Mouse (Mus musculus) neural tube, embryonic 11.5 days (tissue): ENCODE measurements around the gene Rbm26. TPM values are rescaled to one million over a fixed set of nuclear protein-coding genes. Genes with fewer than 3 reads are reported as not detected.

Experiments used
- ATAC-seq: fragments of 200-750 bp; cut with Nextera tagmentation; 2 replicates; pipeline ENCODE4 v1.8.0; 2017; ENCODE audit warnings: moderate number of reproducible peaks, mild to moderate bottlenecking, moderate TSS enrichment, moderate library complexity; ENCODE audit not compliant: insufficient read depth, low FRiP score, low TSS enrichment
- DNase-seq: peaks from one replicate; pipeline ENCODE4 v3.0.0-alpha.2; 2015; ENCODE audit warnings: low spot score
- H3K27ac ChIP-seq: fragments of 300-500 bp; sonication (generic); 2 replicates; pipeline ENCODE4 v1.5.1; 2014; ENCODE audit warnings: low read depth, mild to moderate bottlenecking, low read length
- H3K27me3 ChIP-seq: fragments of 300-500 bp; sonication (generic); 2 replicates; pipeline ENCODE4 v1.6.1; 2014; ENCODE audit warnings: mild to moderate bottlenecking, low read length, mixed read lengths; ENCODE audit not compliant: control insufficient read depth, insufficient read depth
- H3K36me3 ChIP-seq: fragments of 300-500 bp; sonication (generic); 2 replicates; pipeline ENCODE4 v1.6.1; 2014; ENCODE audit warnings: mild to moderate bottlenecking, low read length, moderate library complexity, mixed read lengths; ENCODE audit not compliant: control insufficient read depth, insufficient read depth
- H3K4me1 ChIP-seq: fragments of 300-500 bp; sonication (generic); 2 replicates; pipeline ENCODE4 v1.6.1; 2014; ENCODE audit warnings: low read length, mixed read lengths; ENCODE audit not compliant: control insufficient read depth, insufficient read depth
- H3K4me2 ChIP-seq: fragments of 300-500 bp; sonication (generic); 2 replicates; pipeline ENCODE4 v1.6.1; 2014; ENCODE audit warnings: low read depth, mild to moderate bottlenecking, moderate library complexity
- H3K4me3 ChIP-seq: fragments of 300-500 bp; sonication (generic); 2 replicates; pipeline ENCODE4 v1.5.1; 2014; ENCODE audit warnings: low read depth, low read length
- H3K9ac ChIP-seq: fragments of 300-500 bp; sonication (generic); 2 replicates; pipeline ENCODE4 v1.6.1; 2014; ENCODE audit warnings: mild to moderate bottlenecking, low read length
- H3K9me3 ChIP-seq: fragments of 300-500 bp; sonication (generic); 2 replicates; pipeline ENCODE4 v1.6.1; 2016; ENCODE audit warnings: low read length; ENCODE audit not compliant: control insufficient read depth
- WGBS: fragments of 180-500 bp; shearing (Covaris S2); extraction: QIAGEN DNeasy Blood & Tissue Kit; methylation state at CpG from one replicate; pipeline ENCODE4 v1.1.7; 2014; 5-methylcytosine and 5-hydroxymethylcytosine counted together
- polyA plus RNA-seq: library from polyadenylated mRNA; unstranded; fragments of >200 nt; fragmentation: Nextera tagmentation; extraction: Ambion mirVana; gene quantifications from 2 replicates; pipeline ENCODE4 v1.2.1, GENCODE M21; 2014

Gene Rbm26
- polyA plus RNA-seq, 1 experiment from 2014 or later: 39.3 TPM

DNA sequence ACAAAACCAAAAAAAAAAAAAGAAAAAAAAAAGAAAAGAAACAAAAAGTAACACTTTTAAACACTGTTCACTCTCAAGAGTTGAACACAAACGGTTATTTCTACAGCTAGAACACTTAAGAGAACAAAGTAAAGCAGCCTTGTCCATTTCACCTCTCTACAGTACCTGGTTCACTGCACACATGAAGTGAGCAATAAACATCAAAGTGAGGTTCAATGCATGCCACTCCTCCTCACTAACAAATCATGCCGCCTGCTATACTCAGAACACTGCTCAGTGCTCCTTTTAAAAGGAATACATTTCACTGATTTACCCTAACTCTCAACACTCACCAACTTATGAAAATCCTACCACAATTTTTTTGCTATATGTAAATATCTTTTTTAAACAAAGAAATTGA lies 61.7 kb downstream of the Rbm26 start:
- no peaks in the 10 kb centered on the region for H3K9me3 ChIP-seq
- H3K9ac ChIP-seq: no peak overlapping the region
- ATAC-seq: no peak
- 70% methylated on average over 2 of the region's 2 CpGs for WGBS
- no peak overlapping the region for H3K27ac ChIP-seq
- H3K4me3 ChIP-seq: no peak overlapping the region
- no peak overlapping the region for H3K4me2 ChIP-seq
- no peaks in the 10 kb centered on the region; the same call in none of the 2 replicates for H3K36me3 ChIP-seq
- no peak for DNase-seq
- no peaks in the 10 kb centered on the region for H3K27me3 ChIP-seq
- no peaks in the 10 kb centered on the region for H3K4me1 ChIP-seq

GRCm38 (mm10) chr14:105106252-105106651 lies 70.9 kb downstream of the Rbm26 start:
- WGBS: 98% methylated on average over 2 of the region's 2 CpGs
- no peak for ATAC-seq

GRCm38 (mm10) chr14:105098861-105099260 lies 78.3 kb downstream of the Rbm26 start:
- H3K9me3 ChIP-seq: no peaks in the 10 kb centered on the region
- no peaks in the 10 kb centered on the region for H3K4me1 ChIP-seq
- no peak overlapping the region for H3K27ac ChIP-seq
- no peak overlapping the region for H3K4me2 ChIP-seq
- H3K27me3 ChIP-seq: no peaks in the 10 kb centered on the region
- no peak for ATAC-seq
- 77% methylated on average over 7 of the region's 7 CpGs for WGBS
- no peak overlapping the region for H3K4me3 ChIP-seq
- DNase-seq: no peak
- no peaks in the 10 kb centered on the region for H3K36me3 ChIP-seq
- no peak overlapping the region for H3K9ac ChIP-seq

More at GRCm38 (mm10) chr14:105106252-105106651, 70.9 kb downstream of the Rbm26 start:
- Histone ChIP-seq H3K9ac (no peak overlapping the region), H3K4me3 (no peak overlapping the region), H3K9me3 (no peaks in the 10 kb centered on the region), H3K27ac (no peak overlapping the region), H3K4me1 (no peaks in the 10 kb centered on the region), H3K36me3 (no peaks in the 10 kb centered on the region), H3K27me3 (no peaks in the 10 kb centered on the region), H3K4me2 (no peak overlapping the region)
- no peak for DNase-seq

- Histone ChIP-seq H3K27me3 (no peaks in the 10 kb centered on the region), H3K36me3 (no peaks in the 10 kb centered on the region), H3K4me1 (no peaks in the 10 kb centered on the region), H3K9me3 (no peaks in the 10 kb centered on the region), H3K27ac (no peak overlapping the region), H3K4me2 (no peak overlapping the region), H3K4me3 (no peak overlapping the region), H3K9ac (no peak overlapping the region)
- 59% methylated on average over 3 of the region's 3 CpGs for WGBS
- no peak for DNase-seq
- no peak for ATAC-seq
Observed at GRCm38 (mm10) chr14:105096221-105096620, 80.9 kb downstream of the Rbm26 start.

GRCm38 (mm10) chr14:105087001-105087400 lies 90.1 kb downstream of the Rbm26 start:
- DNase-seq (no peak), ATAC-seq (no peak)
- H3K9me3 ChIP-seq: no peaks in the 10 kb centered on the region
- H3K27ac ChIP-seq: no peak overlapping the region
- H3K9ac ChIP-seq: no peak overlapping the region
- no peak overlapping the region for H3K4me3 ChIP-seq
- WGBS: 87% methylated on average over 4 of the region's 4 CpGs
- no peaks in the 10 kb centered on the region for H3K4me1 ChIP-seq
- H3K36me3 ChIP-seq: no peaks in the 10 kb centered on the region
- H3K4me2 ChIP-seq: no peak overlapping the region
- H3K27me3 ChIP-seq: no peaks in the 10 kb centered on the region

GRCm38 (mm10) chr14:105085332-105085993 lies 91.7 kb downstream of the Rbm26 start:
- Histone ChIP-seq H3K4me2 (no peak overlapping the region), H3K27me3 (no peaks in the 10 kb centered on the region), H3K36me3 (no peaks in the 10 kb centered on the region), H3K9me3 (no peaks in the 10 kb centered on the region), H3K9ac (no peak overlapping the region), H3K4me1 (no peaks in the 10 kb centered on the region), H3K4me3 (no peak overlapping the region), H3K27ac (no peak overlapping the region)
- no peak for DNase-seq
- ATAC-seq: no peak
- 85% methylated on average over 7 of the region's 7 CpGs for WGBS

DNA sequence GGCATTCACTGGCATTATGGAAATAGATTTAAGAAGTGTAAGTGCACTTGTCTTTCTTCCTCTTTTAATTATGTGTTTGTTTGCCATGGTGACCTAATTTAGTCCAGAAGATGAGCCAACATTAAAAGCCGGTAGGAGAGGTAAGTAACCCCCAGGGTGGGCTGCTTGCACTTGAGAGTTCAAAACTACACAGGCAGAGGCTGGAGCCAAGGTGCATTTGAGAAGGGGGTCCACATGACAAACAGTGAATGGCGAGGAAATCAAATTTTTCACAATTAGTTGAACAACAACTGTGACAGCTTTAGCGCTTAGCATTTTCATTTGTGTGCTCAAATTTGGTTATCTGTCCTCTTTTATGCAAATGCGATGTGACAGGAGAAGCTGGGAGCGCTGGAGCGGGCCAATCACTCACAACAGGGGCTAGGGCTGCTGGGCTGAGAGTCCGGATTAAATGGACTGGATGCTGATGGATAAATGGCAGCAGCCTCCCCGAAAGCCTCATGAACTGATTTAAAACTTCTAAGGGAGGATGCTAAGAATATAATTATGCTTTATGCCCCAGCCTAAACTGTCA lies 92.3 kb downstream of the Rbm26 start:
- no peaks in the 10 kb centered on the region for H3K36me3 ChIP-seq
- H3K27me3 ChIP-seq: no peaks in the 10 kb centered on the region
- no peaks in the 10 kb centered on the region for H3K9me3 ChIP-seq
- no peaks in the 10 kb centered on the region for H3K4me1 ChIP-seq
- no peak for ATAC-seq
- 53% methylated on average over 8 of the region's 8 CpGs for WGBS
- DNase-seq: no peak
- H3K27ac ChIP-seq: no peak overlapping the region
- no peak overlapping the region for H3K4me3 ChIP-seq
- no peak overlapping the region for H3K4me2 ChIP-seq
- H3K9ac ChIP-seq: no peak overlapping the region

DNA sequence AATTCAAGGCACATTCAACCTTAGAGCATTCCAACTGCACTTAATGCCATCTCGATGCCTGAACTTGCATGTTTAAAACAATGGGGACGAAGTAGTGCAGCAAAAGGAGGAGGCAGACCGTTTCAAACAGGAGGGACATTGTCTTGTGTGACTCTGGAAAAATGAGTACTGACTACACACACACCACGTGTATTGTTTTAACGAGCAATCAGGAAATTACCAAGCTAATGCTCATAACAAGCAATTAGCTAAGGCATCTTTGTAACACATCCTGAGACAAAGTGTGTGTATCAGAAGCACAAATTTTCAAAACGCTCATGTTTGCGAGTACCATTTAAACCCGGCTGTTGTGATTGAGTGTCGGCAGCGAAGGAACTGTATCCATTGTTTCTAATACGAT lies 93.0 kb downstream of the Rbm26 start:
- H3K27me3 ChIP-seq: no peaks in the 10 kb centered on the region
- H3K36me3 ChIP-seq: no peaks in the 10 kb centered on the region
- no peak overlapping the region for H3K4me3 ChIP-seq
- H3K9ac ChIP-seq: no peak overlapping the region
- H3K4me2 ChIP-seq: no peak overlapping the region
- no peak overlapping the region for H3K27ac ChIP-seq
- no peaks in the 10 kb centered on the region for H3K9me3 ChIP-seq
- DNase-seq (no peak), ATAC-seq (no peak)
- 91% methylated on average over 11 of the region's 11 CpGs for WGBS
- H3K4me1 ChIP-seq: no peaks in the 10 kb centered on the region

GRCm38 (mm10) chr14:105074776-105075175 lies 102.4 kb downstream of the Rbm26 start:
- no peak overlapping the region for H3K9ac ChIP-seq
- H3K4me3 ChIP-seq: no peak overlapping the region
- H3K36me3 ChIP-seq: no peaks in the 10 kb centered on the region
- H3K4me1 ChIP-seq: no peaks in the 10 kb centered on the region
- no peak overlapping the region for H3K27ac ChIP-seq
- no peaks in the 10 kb centered on the region for H3K9me3 ChIP-seq
- DNase-seq: no peak
- no peaks in the 10 kb centered on the region for H3K27me3 ChIP-seq
- ATAC-seq: no peak
- no peak overlapping the region for H3K4me2 ChIP-seq
- 82% methylated on average over 2 of the region's 2 CpGs for WGBS
